Mouse (Mus musculus): ENCODE measurements around the gene Jph2. TPM values are rescaled to one million over a fixed set of nuclear protein-coding genes. Genes with fewer than 3 reads are reported as not detected.
A peak's percentile ranks its signal among the peaks of the same experiment; 100 is the strongest.

Gene Jph2
- polyA plus RNA-seq, 1 experiment from 2014 or later = 25.5 TPM

DNA sequence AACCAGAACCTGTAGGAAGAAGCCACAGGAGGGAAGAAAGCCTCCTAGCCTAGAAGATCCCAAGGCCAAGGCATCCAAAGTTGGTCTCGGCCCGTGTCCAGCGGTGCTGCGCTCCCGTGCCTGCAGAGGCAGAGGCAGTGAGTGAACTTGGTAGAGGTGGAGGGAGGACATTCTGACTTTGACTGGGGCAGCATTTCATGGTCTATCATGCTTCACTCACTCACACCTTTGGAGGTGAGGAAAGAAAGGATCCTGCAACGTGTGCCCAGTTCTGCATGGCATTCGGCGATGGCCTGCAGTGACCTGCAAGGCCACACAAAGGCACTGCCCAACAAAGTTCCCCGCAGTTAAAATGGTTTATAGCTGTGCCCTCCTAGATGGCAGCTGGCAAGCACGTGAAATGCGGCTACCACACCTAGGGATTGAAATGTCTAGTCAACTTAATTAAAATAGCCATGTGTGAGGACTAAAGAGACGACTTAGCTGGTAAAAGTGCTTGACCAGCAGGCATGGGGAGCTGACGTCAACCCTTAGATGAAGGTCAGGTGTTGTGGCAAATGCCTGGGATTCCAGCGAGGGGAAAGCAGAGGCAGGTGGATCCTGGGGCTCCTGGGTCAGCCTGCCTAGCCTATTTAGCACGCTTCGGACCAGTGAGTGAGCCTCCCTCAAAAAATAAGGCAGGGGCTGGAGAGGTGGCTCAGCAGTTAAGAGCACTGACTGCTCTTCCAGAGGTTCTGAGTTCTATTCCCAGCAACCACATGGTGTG is 36.8 kb downstream of the Jph2 start:
- peaks cover 39% of the 10 kb centered on the region for H3K36me3 ChIP-seq (ENCODE audit: control insufficient read depth, insufficient read depth, low read length)
- ATAC-seq (ENCODE audit: insufficient number of reproducible peaks, insufficient read depth, low FRiP score, low read depth) = no peak
- peaks cover 72 to 91% of the 10 kb centered on the region in 2 experiments for H3K4me1 ChIP-seq (ENCODE audit: control insufficient read depth in 2 of 2, insufficient read depth in 2 of 2, low read length in 2 of 2)
- no peaks in the 10 kb centered on the region for H3K27me3 ChIP-seq (ENCODE audit: control insufficient read depth, insufficient read depth, low read length)
- H3K9ac ChIP-seq (ENCODE audit: low read length) = peak overlapping the region; percentile 57
- 36% methylated on average over 16 of the region's 16 CpGs for WGBS
- peak overlapping the region; percentile 86 to 98 for H3K27ac ChIP-seq (replicated peaks in 1 of 2; ENCODE audit: control insufficient read depth in 1 of 2, insufficient read depth in 1 of 2, low read depth in 2 of 2, low read length in 2 of 2)
- H3K9me3 ChIP-seq (ENCODE audit: control insufficient read depth, low read length) = no peaks in the 10 kb centered on the region
- no peak overlapping the region for H3K4me3 ChIP-seq (ENCODE audit: control insufficient read depth in 1 of 2, insufficient read depth in 1 of 2, low read depth in 1 of 2, low read length in 2 of 2)
- H3K4me2 ChIP-seq (ENCODE audit: low read length) = peak overlapping the region; percentile 26

DNA sequence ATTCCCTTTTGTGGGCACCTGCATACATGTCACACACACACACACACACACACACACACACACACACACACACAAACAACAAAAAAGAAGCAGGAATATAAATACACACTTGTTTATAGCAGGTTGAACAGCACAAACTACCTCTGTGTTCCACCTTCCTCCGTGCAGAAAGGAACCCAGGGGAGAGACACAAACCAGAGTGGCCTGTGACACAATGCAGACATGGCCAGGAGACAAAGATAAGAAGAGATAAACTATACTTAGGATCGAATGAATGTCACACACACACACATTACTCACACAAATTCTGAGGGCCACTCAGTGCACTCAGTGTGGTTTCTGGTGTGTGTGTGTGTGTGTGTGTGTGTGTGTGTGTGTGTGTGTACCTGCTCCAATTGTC is 38.5 kb downstream of the Jph2 start:
- H3K36me3 ChIP-seq (ENCODE audit: control insufficient read depth, insufficient read depth, low read length) = peaks cover 27% of the 10 kb centered on the region
- H3K4me1 ChIP-seq (ENCODE audit: control insufficient read depth in 2 of 2, insufficient read depth in 2 of 2, low read length in 2 of 2) = peaks cover 71 to 94% of the 10 kb centered on the region in 2 experiments
- H3K27me3 ChIP-seq (ENCODE audit: control insufficient read depth, insufficient read depth, low read length) = no peaks in the 10 kb centered on the region
- H3K4me2 ChIP-seq (ENCODE audit: low read length) = peak overlapping the region; percentile 35
- no peaks in the 10 kb centered on the region for H3K9me3 ChIP-seq (ENCODE audit: control insufficient read depth, low read length)
- 6% methylated on average over 2 of the region's 2 CpGs for WGBS
- peak overlapping the region; percentile 86 to 98 for H3K27ac ChIP-seq (replicated peaks in 1 of 2; ENCODE audit: control insufficient read depth in 1 of 2, insufficient read depth in 1 of 2, low read depth in 2 of 2, low read length in 2 of 2)
- 0 out of 2 replicates have a peak, but pooled peaks have one; percentile 5 for ATAC-seq (ENCODE audit: insufficient number of reproducible peaks, insufficient read depth, low FRiP score, low read depth)
- no peak overlapping the region for H3K4me3 ChIP-seq (ENCODE audit: control insufficient read depth in 1 of 2, insufficient read depth in 1 of 2, low read depth in 1 of 2, low read length in 2 of 2)
- peak overlapping the region; percentile 57 for H3K9ac ChIP-seq (ENCODE audit: low read length)

DNA sequence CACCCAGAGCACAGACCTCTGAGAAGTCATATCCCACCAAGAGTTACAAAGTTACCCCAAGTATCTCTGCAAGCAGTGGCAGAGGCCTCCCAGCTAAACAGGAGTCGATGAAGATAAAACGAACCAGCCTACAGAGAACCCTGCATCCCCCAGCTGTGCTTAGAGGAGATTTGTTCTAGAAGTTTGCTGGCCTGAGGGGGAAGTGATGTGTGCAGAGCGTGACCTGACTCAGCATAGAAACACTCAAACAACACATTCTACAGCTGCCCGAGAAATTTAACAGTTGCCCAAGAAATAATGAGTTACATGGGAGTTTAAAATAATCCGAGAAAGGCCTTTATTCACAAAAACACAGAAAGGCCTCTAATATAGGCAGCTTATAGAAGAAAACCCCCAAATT is 39.1 kb downstream of the Jph2 start:
- peaks cover 69 to 93% of the 10 kb centered on the region in 2 experiments for H3K4me1 ChIP-seq (ENCODE audit: control insufficient read depth in 2 of 2, insufficient read depth in 2 of 2, low read length in 2 of 2)

DNA sequence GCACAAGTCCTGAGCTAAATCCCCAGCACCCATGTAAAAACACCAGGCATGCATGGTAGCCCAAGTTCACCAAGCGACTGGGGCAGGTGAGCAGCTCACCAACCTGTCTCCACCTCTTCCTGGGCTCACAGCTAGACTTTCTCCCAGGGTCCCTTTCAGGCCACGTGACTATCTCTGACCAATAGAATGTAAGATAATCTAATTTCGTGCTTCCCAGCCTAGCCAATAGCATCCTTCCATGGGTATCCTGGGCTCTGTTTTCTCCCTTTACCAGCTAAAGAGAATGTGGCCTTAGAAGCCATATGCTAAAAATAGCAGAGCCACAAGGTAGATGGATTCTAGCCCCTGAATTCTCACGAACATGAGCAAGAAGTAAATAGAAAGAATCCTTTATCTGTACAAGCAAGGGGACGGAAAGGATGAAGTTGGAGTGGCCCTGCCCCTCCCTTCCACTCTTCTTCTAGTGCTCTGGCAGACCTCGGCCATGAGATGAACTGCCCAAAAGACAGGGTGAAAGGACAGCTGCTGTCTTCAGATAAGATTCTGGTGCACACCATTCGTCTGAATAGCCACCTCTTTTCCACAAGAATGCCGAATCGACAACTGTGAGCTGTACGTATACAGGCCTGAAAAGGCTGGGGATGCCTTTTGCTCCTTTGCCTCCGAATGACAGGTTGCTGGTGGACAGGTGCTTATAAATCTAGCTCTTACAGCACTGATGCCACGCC is 41.5 kb downstream of the Jph2 start:
- no peak for ATAC-seq (ENCODE audit: insufficient number of reproducible peaks, insufficient read depth, low FRiP score, low read depth)
- 40% methylated on average over 12 of the region's 12 CpGs for WGBS
- Histone ChIP-seq H3K4me2 (ENCODE audit: low read length) (peak overlapping the region; percentile 32), H3K36me3 (ENCODE audit: control insufficient read depth, insufficient read depth, low read length) (peaks cover 19% of the 10 kb centered on the region; the same call in 1 of the 2 replicates), H3K9me3 (ENCODE audit: control insufficient read depth, low read length) (no peaks in the 10 kb centered on the region), H3K27ac (replicated peaks in 1 of 2; ENCODE audit: control insufficient read depth in 1 of 2, insufficient read depth in 1 of 2, low read depth in 2 of 2, low read length in 2 of 2) (peak overlapping the region; percentile 57 to 92), H3K4me3 (ENCODE audit: control insufficient read depth in 1 of 2, insufficient read depth in 1 of 2, low read depth in 1 of 2, low read length in 2 of 2) (no peak overlapping the region; a peak in 1 of 4 replicates), H3K4me1 (ENCODE audit: control insufficient read depth in 2 of 2, insufficient read depth in 2 of 2, low read length in 2 of 2) (peaks cover 68 to 95% of the 10 kb centered on the region in 2 experiments), H3K9ac (ENCODE audit: low read length) (peak overlapping the region; percentile 36; the same call in 1 of the 2 replicates), H3K27me3 (ENCODE audit: control insufficient read depth, insufficient read depth, low read length) (no peaks in the 10 kb centered on the region)

More for the DNA sequence above, 39.1 kb downstream of the Jph2 start:
- Histone ChIP-seq H3K36me3 (ENCODE audit: control insufficient read depth, insufficient read depth, low read length) (peaks cover 24% of the 10 kb centered on the region), H3K4me3 (ENCODE audit: control insufficient read depth in 1 of 2, insufficient read depth in 1 of 2, low read depth in 1 of 2, low read length in 2 of 2) (no peak overlapping the region), H3K27me3 (ENCODE audit: control insufficient read depth, insufficient read depth, low read length) (no peaks in the 10 kb centered on the region), H3K9ac (ENCODE audit: low read length) (peak overlapping the region; percentile 57), H3K9me3 (ENCODE audit: control insufficient read depth, low read length) (no peaks in the 10 kb centered on the region), H3K27ac (replicated peaks in 1 of 2; ENCODE audit: control insufficient read depth in 1 of 2, insufficient read depth in 1 of 2, low read depth in 2 of 2, low read length in 2 of 2) (peak overlapping the region; percentile 2 to 98; a peak in 3 of 4 replicates), H3K4me2 (ENCODE audit: low read length) (peak overlapping the region; percentile 35)
- WGBS = 45% methylated on average over 5 of the region's 5 CpGs
- ATAC-seq (ENCODE audit: insufficient number of reproducible peaks, insufficient read depth, low FRiP score, low read depth) = no peak

DNA sequence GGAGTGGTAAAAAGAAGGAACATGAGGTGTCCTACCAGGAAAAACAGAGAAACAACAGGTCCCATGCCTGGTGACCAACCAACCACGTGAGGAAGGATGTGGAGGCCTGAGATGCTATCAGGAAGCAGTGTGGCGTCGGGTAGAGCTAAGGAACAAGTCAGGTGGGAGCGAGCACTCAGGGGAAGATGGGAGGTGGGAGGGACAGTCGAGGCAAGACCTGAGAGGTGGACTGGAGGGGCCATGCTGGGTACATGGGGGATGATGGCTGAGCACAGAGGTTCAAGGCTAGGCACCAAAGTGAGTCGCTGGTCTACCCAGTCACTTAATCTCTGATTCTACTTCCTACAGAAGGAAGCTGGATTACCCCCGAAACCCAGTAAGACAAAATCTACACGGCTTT is 42.1 kb downstream of the Jph2 start:
- peaks cover 20% of the 10 kb centered on the region; the same call in 1 of the 2 replicates for H3K36me3 ChIP-seq (ENCODE audit: control insufficient read depth, insufficient read depth, low read length)
- no peaks in the 10 kb centered on the region for H3K9me3 ChIP-seq (ENCODE audit: control insufficient read depth, low read length)
- peak overlapping the region; percentile 32; the same call in 1 of the 2 replicates for H3K4me2 ChIP-seq (ENCODE audit: low read length)
- WGBS = 64% methylated on average over 8 of the region's 8 CpGs
- H3K27ac ChIP-seq (replicated peaks in 1 of 2; ENCODE audit: control insufficient read depth in 1 of 2, insufficient read depth in 1 of 2, low read depth in 2 of 2, low read length in 2 of 2) = peak overlapping the region; percentile 54 to 92
- H3K27me3 ChIP-seq (ENCODE audit: control insufficient read depth, insufficient read depth, low read length) = no peaks in the 10 kb centered on the region
- ATAC-seq (ENCODE audit: insufficient number of reproducible peaks, insufficient read depth, low FRiP score, low read depth) = no peak
- H3K9ac ChIP-seq (ENCODE audit: low read length) = no peak overlapping the region
- H3K4me3 ChIP-seq (ENCODE audit: control insufficient read depth in 1 of 2, insufficient read depth in 1 of 2, low read depth in 1 of 2, low read length in 2 of 2) = no peak overlapping the region
- peaks cover 62 to 90% of the 10 kb centered on the region in 2 experiments for H3K4me1 ChIP-seq (ENCODE audit: control insufficient read depth in 2 of 2, insufficient read depth in 2 of 2, low read length in 2 of 2)

DNA sequence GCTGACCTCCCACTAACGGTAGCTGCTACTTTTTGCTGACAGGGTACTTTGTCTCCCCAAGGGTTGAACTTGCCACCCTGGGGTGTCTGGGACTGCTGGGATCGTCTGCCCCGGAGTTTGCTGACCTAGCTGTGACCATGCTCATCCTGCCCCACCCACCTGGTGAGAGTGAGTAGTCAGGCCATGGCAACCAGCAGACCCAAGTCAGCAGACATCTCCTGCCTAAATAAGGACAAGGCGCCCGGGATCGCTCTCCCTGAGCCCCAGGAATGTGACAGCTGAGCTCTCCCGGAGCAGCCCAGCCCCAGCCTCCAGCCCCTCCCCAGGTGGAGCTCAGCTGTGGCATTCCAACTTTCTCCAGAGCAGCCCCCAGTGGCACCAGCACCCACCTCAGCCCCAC is 44.1 kb downstream of the Jph2 start:
- WGBS = 5% methylated on average over 7 of the region's 7 CpGs
- Histone ChIP-seq H3K27me3 (ENCODE audit: control insufficient read depth, insufficient read depth, low read length) (no peaks in the 10 kb centered on the region), H3K4me3 (ENCODE audit: control insufficient read depth in 1 of 2, insufficient read depth in 1 of 2, low read depth in 1 of 2, low read length in 2 of 2) (no peak overlapping the region), H3K9ac (ENCODE audit: low read length) (peak overlapping the region; percentile 62), H3K4me1 (ENCODE audit: control insufficient read depth in 2 of 2, insufficient read depth in 2 of 2, low read length in 2 of 2) (peaks cover 55 to 86% of the 10 kb centered on the region in 2 experiments), H3K36me3 (ENCODE audit: control insufficient read depth, insufficient read depth, low read length) (peaks cover 19% of the 10 kb centered on the region), H3K9me3 (ENCODE audit: control insufficient read depth, low read length) (no peaks in the 10 kb centered on the region), H3K4me2 (ENCODE audit: low read length) (peak overlapping the region; percentile 50), H3K27ac (replicated peaks in 1 of 2; ENCODE audit: control insufficient read depth in 1 of 2, insufficient read depth in 1 of 2, low read depth in 2 of 2, low read length in 2 of 2) (peak overlapping the region; percentile 92 to 94)
- ATAC-seq (ENCODE audit: insufficient number of reproducible peaks, insufficient read depth, low FRiP score, low read depth) = peak; percentile 89

DNA sequence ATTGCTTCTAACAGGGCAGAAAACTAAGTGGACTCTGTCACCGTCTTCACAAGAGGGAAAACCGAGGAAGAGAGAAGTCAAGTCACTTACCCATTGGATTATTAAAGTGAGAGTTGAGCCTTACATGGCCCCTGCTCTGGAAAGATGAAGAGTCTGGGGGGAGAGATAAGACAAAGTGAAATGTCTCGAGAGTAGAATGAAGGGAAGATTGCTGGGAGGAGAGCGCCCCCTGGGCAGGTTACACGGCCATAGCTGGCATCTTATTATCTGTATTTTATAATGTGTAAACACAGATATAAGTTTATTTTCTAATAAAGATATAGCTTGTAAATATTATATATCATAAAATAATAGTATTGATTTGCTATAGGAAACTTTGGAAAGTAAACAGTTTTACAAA is 47.4 kb downstream of the Jph2 start:
- peaks cover 40% of the 10 kb centered on the region for H3K36me3 ChIP-seq (ENCODE audit: control insufficient read depth, insufficient read depth, low read length)
- ATAC-seq (ENCODE audit: insufficient number of reproducible peaks, insufficient read depth, low FRiP score, low read depth) = no peak
- no peak overlapping the region for H3K4me3 ChIP-seq (ENCODE audit: control insufficient read depth in 1 of 2, insufficient read depth in 1 of 2, low read depth in 1 of 2, low read length in 2 of 2)
- H3K9me3 ChIP-seq (ENCODE audit: control insufficient read depth, low read length) = no peaks in the 10 kb centered on the region
- no peak overlapping the region for H3K9ac ChIP-seq (ENCODE audit: low read length)
- peak overlapping the region in 1 of 2 experiments; percentile 6; a peak in 2 of 4 replicates for H3K27ac ChIP-seq (replicated peaks in 1 of 2; ENCODE audit: control insufficient read depth in 1 of 2, insufficient read depth in 1 of 2, low read depth in 2 of 2, low read length in 2 of 2)
- no peak overlapping the region for H3K4me2 ChIP-seq (ENCODE audit: low read length)
- peaks cover 60 to 78% of the 10 kb centered on the region in 2 experiments for H3K4me1 ChIP-seq (ENCODE audit: control insufficient read depth in 2 of 2, insufficient read depth in 2 of 2, low read length in 2 of 2)
- no peaks in the 10 kb centered on the region for H3K27me3 ChIP-seq (ENCODE audit: control insufficient read depth, insufficient read depth, low read length)
- 43% methylated on average over 5 of the region's 5 CpGs for WGBS
